Mouse (Mus musculus): ENCODE measurements around the gene Cemip. TPM values are rescaled to one million over a fixed set of nuclear protein-coding genes. Genes with fewer than 3 reads are reported as not detected.

Cemip gene
- polyA plus RNA-seq, 1 experiment from 2014 or later, result 0.81 TPM

- H3K4me2 ChIP-seq (ENCODE audit: low read length), result no peak overlapping the region
- H3K27ac ChIP-seq (ENCODE audit: low read depth, low read length), result no peak overlapping the region
- H3K9me3 ChIP-seq (ENCODE audit: control insufficient read depth, low read length), result no peaks in the 10 kb centered on the region
- 85% methylated on average over 4 of the region's 4 CpGs for WGBS
- no peak for ATAC-seq
- H3K9ac ChIP-seq (ENCODE audit: low read depth, low read length), result no peak overlapping the region
- no peaks in the 10 kb centered on the region for H3K36me3 ChIP-seq (ENCODE audit: control insufficient read depth, insufficient read depth, low read length)
- H3K4me1 ChIP-seq (ENCODE audit: control insufficient read depth, insufficient read depth, low read depth, low read length), result no peaks in the 10 kb centered on the region
- H3K4me3 ChIP-seq (ENCODE audit: low read length), result no peak overlapping the region
- H3K27me3 ChIP-seq (replicated peaks; ENCODE audit: control insufficient read depth, insufficient read depth, low read length), result no peaks in the 10 kb centered on the region
Measured at GRCm38 (mm10) chr7:84045546-84045945, 40.8 kb downstream of the Cemip start.

GRCm38 (mm10) chr7:84044581-84045290 lies 41.6 kb downstream of the Cemip start:
- no peaks in the 10 kb centered on the region for H3K4me1 ChIP-seq (ENCODE audit: control insufficient read depth, insufficient read depth, low read depth, low read length)

GRCm38 (mm10) chr7:84042726-84043125 lies 43.6 kb downstream of the Cemip start:
- Histone ChIP-seq H3K9ac (ENCODE audit: low read depth, low read length) (no peak overlapping the region), H3K27me3 (replicated peaks; ENCODE audit: control insufficient read depth, insufficient read depth, low read length) (no peaks in the 10 kb centered on the region), H3K4me3 (ENCODE audit: low read length) (no peak overlapping the region), H3K4me2 (ENCODE audit: low read length) (no peak overlapping the region), H3K36me3 (ENCODE audit: control insufficient read depth, insufficient read depth, low read length) (no peaks in the 10 kb centered on the region), H3K4me1 (ENCODE audit: control insufficient read depth, insufficient read depth, low read depth, low read length) (no peaks in the 10 kb centered on the region), H3K27ac (ENCODE audit: low read depth, low read length) (no peak overlapping the region), H3K9me3 (ENCODE audit: control insufficient read depth, low read length) (no peaks in the 10 kb centered on the region)
- 88% methylated on average over 1 of the region's 1 CpGs for WGBS
- no peak for ATAC-seq

More at GRCm38 (mm10) chr7:84044581-84045290, 41.6 kb downstream of the Cemip start:
- Histone ChIP-seq H3K36me3 (ENCODE audit: control insufficient read depth, insufficient read depth, low read length) (no peaks in the 10 kb centered on the region), H3K27me3 (replicated peaks; ENCODE audit: control insufficient read depth, insufficient read depth, low read length) (no peaks in the 10 kb centered on the region), H3K4me3 (ENCODE audit: low read length) (no peak overlapping the region), H3K4me2 (ENCODE audit: low read length) (no peak overlapping the region), H3K9ac (ENCODE audit: low read depth, low read length) (no peak overlapping the region), H3K9me3 (ENCODE audit: control insufficient read depth, low read length) (no peaks in the 10 kb centered on the region), H3K27ac (ENCODE audit: low read depth, low read length) (no peak overlapping the region)
- ATAC-seq, result peak; percentile 72
- 73% methylated on average over 4 of the region's 4 CpGs for WGBS

- no peak overlapping the region for H3K4me3 ChIP-seq (ENCODE audit: low read length)
- no peaks in the 10 kb centered on the region for H3K4me1 ChIP-seq (ENCODE audit: control insufficient read depth, insufficient read depth, low read depth, low read length)
- H3K9ac ChIP-seq (ENCODE audit: low read depth, low read length), result no peak overlapping the region
- no peaks in the 10 kb centered on the region for H3K27me3 ChIP-seq (replicated peaks; ENCODE audit: control insufficient read depth, insufficient read depth, low read length)
- no peak for ATAC-seq
- no peak overlapping the region for H3K4me2 ChIP-seq (ENCODE audit: low read length)
- WGBS, result 59% methylated on average over 8 of the region's 8 CpGs
- H3K36me3 ChIP-seq (ENCODE audit: control insufficient read depth, insufficient read depth, low read length), result no peaks in the 10 kb centered on the region
- H3K9me3 ChIP-seq (ENCODE audit: control insufficient read depth, low read length), result no peaks in the 10 kb centered on the region
- H3K27ac ChIP-seq (ENCODE audit: low read depth, low read length), result no peak overlapping the region
Measured at GRCm38 (mm10) chr7:84039856-84040522, 46.3 kb downstream of the Cemip start.

GRCm38 (mm10) chr7:84038642-84039041 lies 47.7 kb downstream of the Cemip start:
- Histone ChIP-seq H3K4me2 (ENCODE audit: low read length) (no peak overlapping the region), H3K27me3 (replicated peaks; ENCODE audit: control insufficient read depth, insufficient read depth, low read length) (no peaks in the 10 kb centered on the region), H3K4me3 (ENCODE audit: low read length) (no peak overlapping the region), H3K9ac (ENCODE audit: low read depth, low read length) (no peak overlapping the region), H3K9me3 (ENCODE audit: control insufficient read depth, low read length) (no peaks in the 10 kb centered on the region), H3K36me3 (ENCODE audit: control insufficient read depth, insufficient read depth, low read length) (no peaks in the 10 kb centered on the region), H3K27ac (ENCODE audit: low read depth, low read length) (no peak overlapping the region), H3K4me1 (ENCODE audit: control insufficient read depth, insufficient read depth, low read depth, low read length) (no peaks in the 10 kb centered on the region)
- no peak for ATAC-seq
- 83% methylated on average over 10 of the region's 10 CpGs for WGBS

- H3K4me3 ChIP-seq (ENCODE audit: low read length), result no peak overlapping the region
- no peaks in the 10 kb centered on the region for H3K27me3 ChIP-seq (replicated peaks; ENCODE audit: control insufficient read depth, insufficient read depth, low read length)
- 86% methylated on average over 1 of the region's 1 CpGs for WGBS
- no peak overlapping the region for H3K27ac ChIP-seq (ENCODE audit: low read depth, low read length)
- no peak overlapping the region for H3K9ac ChIP-seq (ENCODE audit: low read depth, low read length)
- ATAC-seq, result no peak
- H3K4me2 ChIP-seq (ENCODE audit: low read length), result no peak overlapping the region
- H3K36me3 ChIP-seq (ENCODE audit: control insufficient read depth, insufficient read depth, low read length), result no peaks in the 10 kb centered on the region
- no peaks in the 10 kb centered on the region for H3K9me3 ChIP-seq (ENCODE audit: control insufficient read depth, low read length)
- H3K4me1 ChIP-seq (ENCODE audit: control insufficient read depth, insufficient read depth, low read depth, low read length), result peaks cover 6% of the 10 kb centered on the region
Measured at GRCm38 (mm10) chr7:84032831-84033230, 53.5 kb downstream of the Cemip start.

GRCm38 (mm10) chr7:84029120-84029771 lies 57.1 kb downstream of the Cemip start:
- peak; percentile 79 for ATAC-seq
- Histone ChIP-seq H3K27me3 (replicated peaks; ENCODE audit: control insufficient read depth, insufficient read depth, low read length) (no peaks in the 10 kb centered on the region), H3K9me3 (ENCODE audit: control insufficient read depth, low read length) (no peaks in the 10 kb centered on the region), H3K4me1 (ENCODE audit: control insufficient read depth, insufficient read depth, low read depth, low read length) (peaks cover 6% of the 10 kb centered on the region), H3K9ac (ENCODE audit: low read depth, low read length) (no peak overlapping the region), H3K36me3 (ENCODE audit: control insufficient read depth, insufficient read depth, low read length) (no peaks in the 10 kb centered on the region), H3K27ac (ENCODE audit: low read depth, low read length) (no peak overlapping the region), H3K4me2 (ENCODE audit: low read length) (no peak overlapping the region), H3K4me3 (ENCODE audit: low read length) (no peak overlapping the region)
- WGBS, result 52% methylated on average over 3 of the region's 3 CpGs

GRCm38 (mm10) chr7:84028368-84028767 lies 57.9 kb downstream of the Cemip start:
- 88% methylated on average over 4 of the region's 4 CpGs for WGBS
- H3K27ac ChIP-seq (ENCODE audit: low read depth, low read length), result no peak overlapping the region
- peaks cover 6% of the 10 kb centered on the region for H3K4me1 ChIP-seq (ENCODE audit: control insufficient read depth, insufficient read depth, low read depth, low read length)
- no peaks in the 10 kb centered on the region for H3K27me3 ChIP-seq (replicated peaks; ENCODE audit: control insufficient read depth, insufficient read depth, low read length)
- no peaks in the 10 kb centered on the region for H3K36me3 ChIP-seq (ENCODE audit: control insufficient read depth, insufficient read depth, low read length)
- no peak overlapping the region for H3K4me3 ChIP-seq (ENCODE audit: low read length)
- H3K9me3 ChIP-seq (ENCODE audit: control insufficient read depth, low read length), result no peaks in the 10 kb centered on the region
- H3K4me2 ChIP-seq (ENCODE audit: low read length), result no peak overlapping the region
- H3K9ac ChIP-seq (ENCODE audit: low read depth, low read length), result no peak overlapping the region
- no peak for ATAC-seq

- Histone ChIP-seq H3K9ac (ENCODE audit: low read depth, low read length) (no peak overlapping the region), H3K36me3 (ENCODE audit: control insufficient read depth, insufficient read depth, low read length) (no peaks in the 10 kb centered on the region), H3K4me1 (ENCODE audit: control insufficient read depth, insufficient read depth, low read depth, low read length) (peaks cover 6% of the 10 kb centered on the region), H3K9me3 (ENCODE audit: control insufficient read depth, low read length) (no peaks in the 10 kb centered on the region), H3K27ac (ENCODE audit: low read depth, low read length) (no peak overlapping the region), H3K4me2 (ENCODE audit: low read length) (no peak overlapping the region), H3K27me3 (replicated peaks; ENCODE audit: control insufficient read depth, insufficient read depth, low read length) (no peaks in the 10 kb centered on the region), H3K4me3 (ENCODE audit: low read length) (no peak overlapping the region)
- no peak for ATAC-seq
- WGBS, result 68% methylated on average over 1 of the region's 1 CpGs
Measured at GRCm38 (mm10) chr7:84026950-84027585, 59.2 kb downstream of the Cemip start.
